Mouse (Mus musculus): Measurements from ENCODE around the gene Prdx6b. TPM values are rescaled to one million over a fixed set of nuclear protein-coding genes. Genes with fewer than 3 reads are reported as not detected.

The Prdx6b gene
- polyA plus RNA-seq, 1 experiment from 2014 or later, result not detected

Other genes starting within 250 kb of the Prdx6b start
- gene Pde1a, start 163.0 kb upstream of the Prdx6b start, polyA plus RNA-seq (2016; fragmentation: Nextera tagmentation; extraction: Ambion mirVana), result 7.0 and 10.4 TPM in 2 replicates
- gene Dnajc10, start 23.0 kb downstream of the Prdx6b start, polyA plus RNA-seq (2016; fragmentation: Nextera tagmentation; extraction: Ambion mirVana), result 71.2 and 74.6 TPM in 2 replicates
- 8.1 and 8.9 TPM in 2 replicates for gene Frzb, start 155.2 kb downstream of the Prdx6b start, polyA plus RNA-seq (2016; fragmentation: Nextera tagmentation; extraction: Ambion mirVana)

All from heart, embryonic 10.5 days (tissue).